Mouse (Mus musculus) bone marrow macrophage, adult 2 months (primary cell): ENCODE data around the gene Rnf26. TPM values are rescaled to one million over a fixed set of nuclear protein-coding genes. Genes with fewer than 3 reads are reported as not detected.

Source experiments
- H3K27ac ChIP-seq: 2 replicates; pipeline ENCODE4 v1.5.1; 2012; ENCODE audit warnings: low read depth, low read length; ENCODE audit not compliant: insufficient read depth
- H3K4me1 ChIP-seq: 2 replicates; pipeline ENCODE4 v1.6.1; 2012; ENCODE audit warnings: low read length; ENCODE audit not compliant: control insufficient read depth, insufficient read depth
- H3K4me3 ChIP-seq: 2 replicates; pipeline ENCODE4 v1.5.1; 2012; ENCODE audit warnings: mild to moderate bottlenecking, low read length, moderate library complexity; ENCODE audit not compliant: insufficient read depth
- CTCF ChIP-seq: IDR thresholded peaks from 2 replicates; pipeline ENCODE4 v1.5.1; 2012; ENCODE audit warnings: low read depth, mild to moderate bottlenecking, low read length, moderate library complexity
- POLR2A ChIP-seq: IDR thresholded peaks from 2 replicates; pipeline ENCODE4 v1.6.1; 2012; ENCODE audit warnings: mild to moderate bottlenecking, low read depth, low read length, borderline replicate concordance
- polyA plus RNA-seq: library from polyadenylated mRNA; stranded (reverse); fragments of >200 nt; gene quantifications from 2 replicates; pipeline ENCODE4 v1.2.4, GENCODE M21; 2012; ENCODE audit not compliant: missing spikeins, insufficient read depth, insufficient read length

Gene Rnf26
- polyA plus RNA-seq, 1 experiment, result 25.0 TPM

DNA sequence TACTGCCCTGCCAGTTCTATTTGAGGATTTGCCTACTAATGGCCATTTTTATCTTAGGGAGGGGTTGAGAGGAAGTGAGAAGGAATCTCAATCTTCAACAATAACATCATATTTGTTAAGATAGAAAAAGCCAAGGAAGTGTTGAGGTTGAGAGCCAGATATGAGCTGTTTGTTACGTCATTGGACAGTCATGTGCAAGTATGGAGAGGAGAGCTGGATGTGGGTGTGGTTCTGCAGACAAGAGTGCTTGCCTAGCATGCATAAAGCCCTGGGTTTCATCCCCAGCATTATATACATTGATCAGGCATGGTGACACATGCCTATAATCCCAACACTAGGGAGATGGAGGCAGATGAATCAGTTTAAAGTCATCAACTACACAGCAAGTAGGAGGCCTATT is 59.4 kb downstream of the Rnf26 start:
- TF ChIP-seq CTCF, result no peak
- no peak for TF ChIP-seq POLR2A
- Histone ChIP-seq H3K4me3 (no peak overlapping the region), H3K4me1 (no peaks in the 10 kb centered on the region), H3K27ac (no peak overlapping the region)

DNA sequence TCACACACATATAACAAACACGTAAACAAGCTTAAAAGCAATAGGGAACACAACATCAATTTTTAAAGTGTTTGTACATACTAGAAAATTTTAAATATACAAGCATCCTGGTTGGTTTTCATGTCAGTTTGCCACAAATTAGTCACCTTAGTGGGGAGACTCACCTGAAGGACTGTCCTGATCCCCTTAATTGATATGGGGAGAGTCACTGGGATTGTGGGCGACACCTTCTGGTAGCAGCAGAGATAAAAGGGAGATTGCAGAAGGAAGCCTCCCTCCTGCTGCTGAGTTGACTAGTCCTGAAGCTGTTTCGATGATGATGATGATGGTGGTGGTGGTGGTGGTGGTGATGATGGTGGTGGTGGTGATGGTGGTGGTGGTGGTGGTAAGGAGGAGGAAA is 60.5 kb downstream of the Rnf26 start:
- Histone ChIP-seq H3K27ac (no peak overlapping the region), H3K4me1 (no peaks in the 10 kb centered on the region), H3K4me3 (no peak overlapping the region)
- TF ChIP-seq CTCF (no peak), POLR2A (no peak)

GRCm38 (mm10) chr9:44049381-44050165 is 63.7 kb downstream of the Rnf26 start:
- no peak overlapping the region for H3K27ac ChIP-seq
- TF ChIP-seq POLR2A (no peak), CTCF (no peak)

DNA sequence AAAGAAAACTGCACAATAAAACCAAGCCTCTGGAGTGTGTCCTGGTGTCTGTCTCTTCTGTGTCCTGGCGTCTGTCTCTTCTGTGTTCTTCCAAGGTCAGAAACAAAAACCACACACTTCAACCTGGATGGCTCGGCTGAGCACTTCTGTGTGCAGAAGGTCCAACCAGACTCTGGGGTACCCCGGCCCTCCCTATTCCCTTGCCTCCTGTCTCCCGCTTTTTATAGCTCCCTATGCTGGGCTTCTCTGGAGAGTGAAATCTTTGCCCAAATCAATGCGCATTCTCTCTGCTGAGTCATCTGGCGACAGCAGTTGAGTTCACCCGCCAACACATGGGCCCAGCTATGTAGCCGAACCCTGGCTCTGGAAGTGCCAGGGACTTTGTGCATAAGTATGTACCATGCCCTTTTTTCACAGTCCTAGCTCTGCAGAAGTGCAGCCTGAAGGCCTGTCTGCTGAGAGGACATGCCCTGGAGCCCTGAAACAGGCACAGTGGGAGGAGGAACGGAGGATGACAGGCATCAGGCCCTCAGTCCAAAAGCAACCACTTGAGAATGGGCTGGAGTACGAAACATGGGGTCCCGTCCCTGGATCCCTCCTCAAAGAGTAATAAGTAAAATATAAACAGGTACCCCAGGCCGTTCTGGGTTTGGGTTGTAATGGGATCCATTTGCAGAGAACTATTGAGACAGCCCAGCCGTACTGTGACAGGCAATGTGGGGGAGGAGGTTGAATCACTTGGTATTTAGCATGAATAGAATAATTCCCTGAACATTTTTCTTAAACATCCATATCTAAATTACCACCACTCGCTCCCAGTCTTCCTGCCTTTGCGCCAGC is 64.6 kb downstream of the Rnf26 start:
- no peak overlapping the region for H3K4me3 ChIP-seq
- no peak for TF ChIP-seq POLR2A
- no peak for TF ChIP-seq CTCF
- H3K27ac ChIP-seq, result no peak overlapping the region
- H3K4me1 ChIP-seq, result no peaks in the 10 kb centered on the region

More at GRCm38 (mm10) chr9:44049381-44050165, 63.7 kb downstream of the Rnf26 start:
- Histone ChIP-seq H3K4me3 (no peak overlapping the region), H3K4me1 (no peaks in the 10 kb centered on the region)

GRCm38 (mm10) chr9:44047571-44048490 is 65.5 kb downstream of the Rnf26 start:
- Histone ChIP-seq H3K27ac (no peak overlapping the region), H3K4me3 (no peak overlapping the region)
- TF ChIP-seq POLR2A (no peak), CTCF (no peak)

GRCm38 (mm10) chr9:44047071-44047470 is 66.2 kb downstream of the Rnf26 start:
- H3K27ac ChIP-seq, result no peak overlapping the region
- no peaks in the 10 kb centered on the region for H3K4me1 ChIP-seq
- H3K4me3 ChIP-seq, result no peak overlapping the region
- TF ChIP-seq POLR2A (no peak), CTCF (no peak)

More at GRCm38 (mm10) chr9:44047571-44048490, 65.5 kb downstream of the Rnf26 start:
- H3K4me1 ChIP-seq, result no peaks in the 10 kb centered on the region

GRCm38 (mm10) chr9:44046426-44046825 is 66.9 kb downstream of the Rnf26 start:
- no peak overlapping the region for H3K4me3 ChIP-seq
- no peaks in the 10 kb centered on the region for H3K4me1 ChIP-seq
- no peak overlapping the region for H3K27ac ChIP-seq
- TF ChIP-seq POLR2A (no peak), CTCF (no peak)

- no peak overlapping the region for H3K4me3 ChIP-seq
- no peaks in the 10 kb centered on the region for H3K4me1 ChIP-seq
- TF ChIP-seq CTCF, result no peak
- no peak for TF ChIP-seq POLR2A
- H3K27ac ChIP-seq, result no peak overlapping the region
Measured at GRCm38 (mm10) chr9:44045884-44046272, 67.4 kb downstream of the Rnf26 start.

Other genes starting within 250 kb of the Rnf26 start
- gene Thy1, start 70.1 kb downstream of the Rnf26 start, polyA plus RNA-seq, result 0.58 TPM in 1 of 2 replicates, not detected in the other
- 3.2 and 4.3 TPM in 2 replicates for gene Usp2, start 46.5 kb downstream of the Rnf26 start, polyA plus RNA-seq
- gene Mfrp, start 11.8 kb downstream of the Rnf26 start, polyA plus RNA-seq, result not detected in 2 replicates
- not detected in 2 replicates for gene C1qtnf5, start 6.3 kb downstream of the Rnf26 start, polyA plus RNA-seq
- not detected in 2 replicates for gene Gm49380, start within 50 bp of the Rnf26 start, polyA plus RNA-seq
- 0.29 TPM in 1 of 2 replicates, not detected in the other for gene Mcam, start 21.0 kb upstream of the Rnf26 start, polyA plus RNA-seq
- 143 and 171 TPM in 2 replicates for gene Cbl, start 120.5 kb upstream of the Rnf26 start, polyA plus RNA-seq
- not detected in 2 replicates for gene Ccdc153, start 127.2 kb upstream of the Rnf26 start, polyA plus RNA-seq
- gene Pdzd3, start 138.0 kb upstream of the Rnf26 start, polyA plus RNA-seq, result not detected in 2 replicates
- gene Nlrx1, start 155.1 kb upstream of the Rnf26 start, polyA plus RNA-seq, result 6.6 and 7.1 TPM in 2 replicates
- gene Abcg4, start 175.1 kb upstream of the Rnf26 start, polyA plus RNA-seq, result not detected in 2 replicates
- 23.8 and 28.0 TPM in 2 replicates for gene Hinfp, start 192.2 kb upstream of the Rnf26 start, polyA plus RNA-seq
- 19.9 and 24.0 TPM in 2 replicates for gene C2cd2l, start 206.8 kb upstream of the Rnf26 start, polyA plus RNA-seq
- 44.7 and 49.6 TPM in 2 replicates for gene Dpagt1, start 212.5 kb upstream of the Rnf26 start, polyA plus RNA-seq
- gene H2afx, start 221.2 kb upstream of the Rnf26 start, polyA plus RNA-seq, result 43.6 and 57.0 TPM in 2 replicates
- gene Hmbs, start 230.7 kb upstream of the Rnf26 start, polyA plus RNA-seq, result 22.4 and 25.8 TPM in 2 replicates
- 41.3 and 44.7 TPM in 2 replicates for gene Vps11, start 248.2 kb upstream of the Rnf26 start, polyA plus RNA-seq